8 mouse cellular contexts compared by ENCODE assay signal in the genomic region with DNA sequence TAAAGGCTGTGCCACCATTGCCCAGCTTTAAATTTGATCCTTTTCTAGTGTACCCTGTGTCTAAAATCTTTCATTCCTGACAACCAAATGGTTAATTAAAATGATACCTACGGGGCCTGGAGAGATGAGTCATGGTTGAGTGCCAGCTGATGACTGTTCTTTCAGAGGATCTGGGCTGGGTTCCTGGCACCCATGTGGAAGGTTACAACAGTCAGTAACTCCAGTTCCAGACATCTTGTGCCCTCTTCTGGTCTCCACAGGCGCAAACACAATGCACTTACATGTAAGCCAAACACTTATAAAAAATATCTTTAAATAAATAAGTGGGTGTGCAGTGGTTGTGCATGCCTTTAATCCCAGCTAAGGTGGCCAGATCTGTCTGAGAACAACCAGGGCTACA. TPM values are rescaled to one million over a fixed set of nuclear protein-coding genes. Genes with fewer than 3 reads are reported as not detected.
DNase-seq lines count a peak whose midpoint lies in the region; ATAC-seq and TF ChIP-seq lines count a peak whose summit lies in the region.

No protein-coding gene starts in this region.

- no peaks in the 10 kb centered on the region for H3K27me3 ChIP-seq in heart, embryonic 10.5 days (ENCODE audit: insufficient read depth, poor library complexity, severe bottlenecking)
- H3K27me3 ChIP-seq in heart, adult 2 months (ENCODE audit: control insufficient read depth, insufficient read depth, low read length): no peaks in the 10 kb centered on the region
- no peaks in the 10 kb centered on the region for H3K27me3 ChIP-seq in midbrain, embryonic 13.5 days
- no peaks in the 10 kb centered on the region for H3K27me3 ChIP-seq in midbrain, embryonic 16.5 days (ENCODE audit: control insufficient read depth, insufficient read depth, low read depth, low read length)
- no peaks in the 10 kb centered on the region for H3K27me3 ChIP-seq in embryonic facial prominence, embryonic 12.5 days
- no peaks in the 10 kb centered on the region for H3K27me3 ChIP-seq in neural tube, embryonic 12.5 days (replicated peaks)

- no peak for TF ChIP-seq CTCF in heart, adult 2 months (IDR thresholded peaks at IDR 0.05)

- TF ChIP-seq POLR2A in heart, adult 2 months (IDR thresholded peaks at IDR 0.05; ENCODE audit: insufficient read depth, low read depth, low read length): no peak

- H3K4me2 ChIP-seq in midbrain, embryonic 13.5 days (replicated peaks): peak overlapping the region; percentile 69
- no peak overlapping the region for H3K4me2 ChIP-seq in midbrain, embryonic 16.5 days (ENCODE audit: low read length)
- peak overlapping the region; percentile 55; the same call in 1 of the 2 replicates for H3K4me2 ChIP-seq in embryonic facial prominence, embryonic 12.5 days (replicated peaks)
- 0 out of 2 replicates have a peak overlapping the region, but pooled peaks have one; percentile 77 for H3K4me2 ChIP-seq in neural tube, embryonic 12.5 days (replicated peaks)

- H3K9me3 ChIP-seq in heart, embryonic 10.5 days: no peaks in the 10 kb centered on the region
- H3K9me3 ChIP-seq in midbrain, embryonic 13.5 days: no peaks in the 10 kb centered on the region
- no peaks in the 10 kb centered on the region for H3K9me3 ChIP-seq in midbrain, embryonic 16.5 days (replicated peaks; ENCODE audit: control insufficient read depth, low read length, poor library complexity, severe bottlenecking)
- no peaks in the 10 kb centered on the region for H3K9me3 ChIP-seq in embryonic facial prominence, embryonic 12.5 days
- no peaks in the 10 kb centered on the region for H3K9me3 ChIP-seq in neural tube, embryonic 12.5 days

- H3K36me3 ChIP-seq in heart, embryonic 10.5 days: peaks cover 22% of the 10 kb centered on the region
- peaks cover 2% of the 10 kb centered on the region; the same call in 1 of the 2 replicates for H3K36me3 ChIP-seq in heart, adult 2 months (ENCODE audit: control insufficient read depth, insufficient read depth, low read length)
- peaks cover 22% of the 10 kb centered on the region for H3K36me3 ChIP-seq in midbrain, embryonic 13.5 days
- peaks cover 5% of the 10 kb centered on the region; the same call in 1 of the 2 replicates for H3K36me3 ChIP-seq in midbrain, embryonic 16.5 days (ENCODE audit: control insufficient read depth, insufficient read depth, low read length)
- peaks cover 21% of the 10 kb centered on the region for H3K36me3 ChIP-seq in embryonic facial prominence, embryonic 12.5 days
- peaks cover 21% of the 10 kb centered on the region for H3K36me3 ChIP-seq in neural tube, embryonic 12.5 days

- TF ChIP-seq EP300 in heart, adult 2 months (IDR thresholded peaks at IDR 0.05; ENCODE audit: insufficient read depth, low read depth, low read length): no peak

- H3K4me1 ChIP-seq in heart, embryonic 10.5 days: peaks cover 9% of the 10 kb centered on the region; the same call in 1 of the 2 replicates
- peaks cover 4% of the 10 kb centered on the region for H3K4me1 ChIP-seq in heart, adult 2 months (ENCODE audit: control insufficient read depth, insufficient read depth, low read length)
- H3K4me1 ChIP-seq in midbrain, embryonic 13.5 days (replicated peaks): peaks cover 18% of the 10 kb centered on the region
- H3K4me1 ChIP-seq in midbrain, embryonic 16.5 days (ENCODE audit: control insufficient read depth, insufficient read depth, low read length): peaks cover 15% of the 10 kb centered on the region
- peaks cover 9% of the 10 kb centered on the region; the same call in 1 of the 2 replicates for H3K4me1 ChIP-seq in embryonic facial prominence, embryonic 12.5 days
- H3K4me1 ChIP-seq in neural tube, embryonic 12.5 days: peaks cover 8% of the 10 kb centered on the region; the same call in 1 of the 2 replicates

- 86% methylated on average over 2 of the region's 2 CpGs for WGBS in heart, embryonic 10.5 days
- 61% methylated on average over 2 of the region's 2 CpGs for WGBS in heart, adult 2 months
- WGBS in midbrain, embryonic 13.5 days: 89% methylated on average over 2 of the region's 2 CpGs
- 80% methylated on average over 2 of the region's 2 CpGs for WGBS in midbrain, embryonic 16.5 days
- WGBS in embryonic facial prominence, embryonic 12.5 days: 85% methylated on average over 2 of the region's 2 CpGs
- 83% methylated on average over 2 of the region's 2 CpGs for WGBS in neural tube, embryonic 12.5 days

- no peak for ATAC-seq in midbrain, embryonic 13.5 days
- ATAC-seq in midbrain, embryonic 16.5 days: no peak
- ATAC-seq in embryonic facial prominence, embryonic 12.5 days (ENCODE audit: insufficient number of reproducible peaks, insufficient read depth, low FRiP score, low TSS enrichment): no peak
- no peak for ATAC-seq in neural tube, embryonic 12.5 days (ENCODE audit: low FRiP score, low read depth)
- no peak for ATAC-seq in erythroid progenitor cell, adult 5-6 weeks (replicated peaks; ENCODE audit: low FRiP score, poor library complexity, severe bottlenecking)

- peak overlapping the region; percentile 82 for H3K4me3 ChIP-seq in heart, embryonic 10.5 days
- H3K4me3 ChIP-seq in heart, adult 2 months: no peak overlapping the region
- peak overlapping the region; percentile 75; the same call in 1 of the 2 replicates for H3K4me3 ChIP-seq in midbrain, embryonic 13.5 days (replicated peaks)
- H3K4me3 ChIP-seq in midbrain, embryonic 16.5 days (ENCODE audit: low read depth, low read length): no peak overlapping the region
- no peak overlapping the region for H3K4me3 ChIP-seq in embryonic facial prominence, embryonic 12.5 days
- no peak overlapping the region for H3K4me3 ChIP-seq in neural tube, embryonic 12.5 days

- DNase-seq in heart, embryonic 10.5 days (ENCODE audit: low spot score): no peak
- no peak for DNase-seq in heart, adult 2 months
- no peak for DNase-seq in gastrocnemius, postnatal 10 days

- no peaks in the 10 kb centered on the region; the same call in 1 of the 2 replicates for H3K79me2 ChIP-seq in heart, adult 2 months (replicated peaks; ENCODE audit: control insufficient read depth, insufficient read depth, low read length)

- no peak overlapping the region for H3K9ac ChIP-seq in heart, adult 2 months (ENCODE audit: low read depth, low read length)
- H3K9ac ChIP-seq in midbrain, embryonic 13.5 days (replicated peaks): 0 out of 2 replicates have a peak overlapping the region, but pooled peaks have one; percentile 57
- H3K9ac ChIP-seq in midbrain, embryonic 16.5 days (ENCODE audit: low read depth, low read length): no peak overlapping the region
- H3K9ac ChIP-seq in embryonic facial prominence, embryonic 12.5 days: no peak overlapping the region
- H3K9ac ChIP-seq in neural tube, embryonic 12.5 days: no peak overlapping the region

- intact Hi-C loops in heart, adult 2 months (cut with DNase I): loop anchor here (5.0 kb wide), 1 partner anchor 76 kb away; the partner anchor contains the start of gene Adipor1

- H3K27ac ChIP-seq in heart, embryonic 10.5 days: peak overlapping the region; percentile 94
- no peak overlapping the region for H3K27ac ChIP-seq in heart, adult 2 months
- no peak overlapping the region for H3K27ac ChIP-seq in midbrain, embryonic 13.5 days
- no peak overlapping the region for H3K27ac ChIP-seq in midbrain, embryonic 16.5 days (ENCODE audit: low read length)
- H3K27ac ChIP-seq in embryonic facial prominence, embryonic 12.5 days: no peak overlapping the region
- H3K27ac ChIP-seq in neural tube, embryonic 12.5 days: no peak overlapping the region

RNA-seq across cellular contexts. Expression of gene Rabif, which starts 1.0 kb away (rescaled TPM):
- 37.9 and 40.3 TPM in 2 replicates for polyA plus RNA-seq in heart, embryonic 10.5 days (2016; fragmentation: Nextera tagmentation; extraction: Ambion mirVana)
- 1 to 10 TPM; 8.6 to 9.1 TPM for total RNA-seq in heart, adult 2 months (2021)
- 9.1 and 14.9 TPM in 2 replicates for polyA plus RNA-seq in heart, adult 2 months (2012; rRNA removed)
- 54.9 and 59.4 TPM in 2 replicates for polyA plus RNA-seq in midbrain, embryonic 13.5 days (2015; fragmentation: Nextera tagmentation; extraction: Ambion mirVana)
- polyA plus RNA-seq in midbrain, embryonic 16.5 days (2015; fragmentation: Nextera tagmentation; extraction: Ambion mirVana): 73.3 and 78.5 TPM in 2 replicates
- 38.4 TPM in 2 replicates for polyA plus RNA-seq in embryonic facial prominence, embryonic 12.5 days (2016; fragmentation: Nextera tagmentation; extraction: Ambion mirVana)
- polyA plus RNA-seq in neural tube, embryonic 12.5 days (2016; fragmentation: Nextera tagmentation; extraction: Ambion mirVana): 47.2 and 50.8 TPM in 2 replicates
- 15.5 and 18.4 TPM in 2 replicates for total RNA-seq in erythroid progenitor cell, adult 5-6 weeks (2015; ENCODE audit: low replicate concordance)
- 3.6 and 11.7 TPM in 2 replicates for total RNA-seq in erythroid progenitor cell, adult 5-6 weeks (2017; ENCODE audit: low replicate concordance)
- 1 to 10 TPM; 7.2 to 9.4 TPM for total RNA-seq in gastrocnemius, postnatal 10 days (2021)

RNA-seq across cellular contexts. Expression of gene Klhl12, which starts 38.2 kb away (rescaled TPM):
- 23.8 and 25.1 TPM in 2 replicates for polyA plus RNA-seq in heart, embryonic 10.5 days (2016; fragmentation: Nextera tagmentation; extraction: Ambion mirVana)
- 10 to 100 TPM; 20.2 to 21.8 TPM for total RNA-seq in heart, adult 2 months (2021)
- 9.3 and 15.7 TPM in 2 replicates for polyA plus RNA-seq in heart, adult 2 months (2012; rRNA removed)
- polyA plus RNA-seq in midbrain, embryonic 13.5 days (2015; fragmentation: Nextera tagmentation; extraction: Ambion mirVana): 32.1 and 32.3 TPM in 2 replicates
- polyA plus RNA-seq in midbrain, embryonic 16.5 days (2015; fragmentation: Nextera tagmentation; extraction: Ambion mirVana): 37.6 and 37.9 TPM in 2 replicates
- polyA plus RNA-seq in embryonic facial prominence, embryonic 12.5 days (2016; fragmentation: Nextera tagmentation; extraction: Ambion mirVana): 33.5 and 34.9 TPM in 2 replicates
- polyA plus RNA-seq in neural tube, embryonic 12.5 days (2016; fragmentation: Nextera tagmentation; extraction: Ambion mirVana): 31.8 and 33.2 TPM in 2 replicates
- total RNA-seq in erythroid progenitor cell, adult 5-6 weeks (2015; ENCODE audit: low replicate concordance): 134 TPM in 2 replicates
- 126 and 208 TPM in 2 replicates for total RNA-seq in erythroid progenitor cell, adult 5-6 weeks (2017; ENCODE audit: low replicate concordance)
- 10 to 100 TPM; 10.1 to 10.7 TPM for total RNA-seq in gastrocnemius, postnatal 10 days (2021)

RNA-seq across cellular contexts. Expression of gene Mgat4e, which starts 56.0 kb away (rescaled TPM):
- not detected in 2 replicates for polyA plus RNA-seq in heart, embryonic 10.5 days (2016; fragmentation: Nextera tagmentation; extraction: Ambion mirVana)
- not detected for total RNA-seq in heart, adult 2 months (2021)
- polyA plus RNA-seq in heart, adult 2 months (2012; rRNA removed): 0.20 TPM in 1 of 2 replicates, not detected in the other
- not detected in 2 replicates for polyA plus RNA-seq in midbrain, embryonic 13.5 days (2015; fragmentation: Nextera tagmentation; extraction: Ambion mirVana)
- polyA plus RNA-seq in midbrain, embryonic 16.5 days (2015; fragmentation: Nextera tagmentation; extraction: Ambion mirVana): not detected in 2 replicates
- 0.12 TPM in 1 of 2 replicates, not detected in the other for polyA plus RNA-seq in embryonic facial prominence, embryonic 12.5 days (2016; fragmentation: Nextera tagmentation; extraction: Ambion mirVana)
- polyA plus RNA-seq in neural tube, embryonic 12.5 days (2016; fragmentation: Nextera tagmentation; extraction: Ambion mirVana): not detected in 2 replicates
- not detected in 2 replicates for total RNA-seq in erythroid progenitor cell, adult 5-6 weeks (2015; ENCODE audit: low replicate concordance)
- total RNA-seq in erythroid progenitor cell, adult 5-6 weeks (2017; ENCODE audit: low replicate concordance): not detected in 2 replicates
- total RNA-seq in gastrocnemius, postnatal 10 days (2021): not detected

Comparison
In these comparisons a context has a peak if more than half of its experiments do, and no peak if none do; other contexts are left out.
1. H3K4me3 ChIP-seq: peak in heart, embryonic 10.5 days (single experiment) and midbrain, embryonic 13.5 days (single experiment); none in heart, adult 2 months (single experiment), midbrain, embryonic 16.5 days (single experiment), embryonic facial prominence, embryonic 12.5 days (single experiment) and neural tube, embryonic 12.5 days (single experiment).